Mouse (Mus musculus): Measurements from ENCODE around the gene Ret.

The Ret gene

GRCm38 (mm10) chr6:118173251-118173974 is 24.1 kb downstream of the Ret start:
- DNase-seq: no peak

GRCm38 (mm10) chr6:118171386-118171785 is 26.1 kb downstream of the Ret start:
- no peak for DNase-seq

GRCm38 (mm10) chr6:118168106-118168505 is 29.4 kb downstream of the Ret start:
- DNase-seq: no peak

GRCm38 (mm10) chr6:118167013-118167412 is 30.5 kb downstream of the Ret start:
- DNase-seq: peak; percentile 60

GRCm38 (mm10) chr6:118165516-118165915 is 32.0 kb downstream of the Ret start:
- DNase-seq: no peak

- DNase-seq: no peak
These were observed 32.8 kb downstream of the Ret start for GRCm38 (mm10) chr6:118164691-118165090.

- DNase-seq: no peak
These were observed 34.4 kb downstream of the Ret start for GRCm38 (mm10) chr6:118163086-118163485.

- DNase-seq: no peak
These were observed 34.9 kb downstream of the Ret start for GRCm38 (mm10) chr6:118162457-118163082.

- DNase-seq: no peak
These were observed 44.4 kb downstream of the Ret start for GRCm38 (mm10) chr6:118153091-118153490.

GRCm38 (mm10) chr6:118150988-118151387 is 46.5 kb downstream of the Ret start:
- DNase-seq: no peak

GRCm38 (mm10) chr6:118150538-118150937 is 47.0 kb downstream of the Ret start:
- DNase-seq: no peak

GRCm38 (mm10) chr6:118150128-118150527 is 47.4 kb downstream of the Ret start:
- no peak for DNase-seq

GRCm38 (mm10) chr6:118140961-118141360 is 56.6 kb downstream of the Ret start:
- no peak for DNase-seq

- DNase-seq: peak; percentile 97
These were observed 58.5 kb downstream of the Ret start, which contains the start of gene Csgalnact2 for GRCm38 (mm10) chr6:118138731-118139709. Csgalnact2 (minus strand) TSS chr6:118139140.

- no peak for DNase-seq
These were observed 60.4 kb downstream of the Ret start for GRCm38 (mm10) chr6:118137148-118137547.

GRCm38 (mm10) chr6:118134461-118134860 is 63.1 kb downstream of the Ret start:
- DNase-seq: no peak

- DNase-seq: no peak
These were observed 67.5 kb downstream of the Ret start for GRCm38 (mm10) chr6:118130022-118130421.

- no peak for DNase-seq
These were observed 69.6 kb downstream of the Ret start for GRCm38 (mm10) chr6:118127827-118128487.

GRCm38 (mm10) chr6:118127198-118127597 is 70.3 kb downstream of the Ret start:
- DNase-seq: no peak

- no peak for DNase-seq
These were observed 70.9 kb downstream of the Ret start for GRCm38 (mm10) chr6:118126577-118126976.

- no peak for DNase-seq
These were observed 74.8 kb downstream of the Ret start for GRCm38 (mm10) chr6:118122767-118123166.

GRCm38 (mm10) chr6:118111810-118112209 is 85.7 kb downstream of the Ret start:
- no peak for DNase-seq

All from thymus, postnatal 4 days (tissue).